Mouse (Mus musculus): ENCODE results near the gene AL731706.1.

- no peak for TF ChIP-seq GATA1 (IDR thresholded peaks at IDR 0.05; ENCODE audit: borderline replicate concordance, low read length)
- no peak for TF ChIP-seq FLI1 (IDR thresholded peaks at IDR 0.05; ENCODE audit: low read length)
Observed at GRCm38 (mm10) chr2:136914334-136914902, 23.2 kb upstream of the AL731706.1 start.

Measured in megakaryocyte, embryonic 14.5 days (primary cell).